Mouse (Mus musculus) inflammation-experienced regulatory T-cells, adult 6 months (primary cell): ENCODE results near the gene Cmtm1. TPM values are rescaled to one million over a fixed set of nuclear protein-coding genes. Genes with fewer than 3 reads are reported as not detected.

Experiments used
- polyA plus RNA-seq, 3 experiments: library from polyadenylated mRNA; unstranded; fragments of 100-300 nt; shearing (Covaris generic); gene quantifications; one replicate each; pipeline ENCODE4 v1.2.1; 2017

The Cmtm1 gene
- polyA plus RNA-seq, 3 experiments from 2014 or later, result not detected

Other genes starting within 250 kb of the Cmtm1 start
- gene Cdh5, start 208.5 kb downstream of the Cmtm1 start, polyA plus RNA-seq, result under 1 TPM in 1 of 3 experiments, not detected in 2; 0.49 TPM
- gene Bean1, start 139.7 kb downstream of the Cmtm1 start, polyA plus RNA-seq, result not detected
- 10 to 100 TPM; 27.5 to 57.6 (median 55.8) TPM for gene Tk2, start 61.6 kb downstream of the Cmtm1 start, polyA plus RNA-seq
- 100 to 1,000 TPM in 1 of 3 experiments, 10 to 100 TPM in 2; 92.1 to 108 (median 97.9) TPM for gene Cklf, start 59.3 kb downstream of the Cmtm1 start, polyA plus RNA-seq
- gene Cmtm2a, start 17.0 kb downstream of the Cmtm1 start, polyA plus RNA-seq, result not detected
- not detected for gene Gm45711, start 64 bp downstream of the Cmtm1 start, polyA plus RNA-seq
- not detected for gene Gm11020, start 11.4 kb upstream of the Cmtm1 start, polyA plus RNA-seq
- not detected for gene Cmtm2b, start 12.1 kb upstream of the Cmtm1 start, polyA plus RNA-seq
- 10 to 100 TPM; 14.7 to 21.3 (median 17.4) TPM for gene Cmtm3, start 29.3 kb upstream of the Cmtm1 start, polyA plus RNA-seq
- under 1 TPM; 0.32 to 0.78 (median 0.64) TPM for gene Cmtm4, start 85.7 kb upstream of the Cmtm1 start, polyA plus RNA-seq
- gene Dync1li2, start 132.9 kb upstream of the Cmtm1 start, polyA plus RNA-seq, result 10 to 100 TPM; 23.7 to 32.8 (median 31.2) TPM
- gene Terb1, start 199.8 kb upstream of the Cmtm1 start, polyA plus RNA-seq, result not detected
- 100 to 1,000 TPM in 1 of 3 experiments, 10 to 100 TPM in 2; 80.0 to 101 (median 91.5) TPM for gene Nae1, start 224.5 kb upstream of the Cmtm1 start, polyA plus RNA-seq
- gene Car7, start 224.5 kb upstream of the Cmtm1 start, polyA plus RNA-seq, result 1 to 10 TPM; 3.3 to 5.5 (median 5.3) TPM